Mouse (Mus musculus) embryonic facial prominence, embryonic 15.5 days (tissue): ENCODE measurements at regions not wholly inside any gene's neighbourhood (a gene's known extent, or its start where the extent isn't known, plus 50 kb on each side); places are given as distances from the start of the nearest gene placed in this dataset.
A peak's percentile ranks its signal among the peaks of the same experiment; 100 is the strongest.

Experiments used
- ATAC-seq: fragments of 200-750 bp; cut with Nextera tagmentation; 2 replicates; pipeline ENCODE4 v1.8.0; 2017; ENCODE audit warnings: low read depth, moderate TSS enrichment; ENCODE audit not compliant: insufficient number of reproducible peaks, low FRiP score, low TSS enrichment
- H3K27ac ChIP-seq: fragments of 300-500 bp; sonication (generic); replicated peaks from 2 replicates; pipeline ENCODE4 v1.5.1; 2015; ENCODE audit warnings: mild to moderate bottlenecking, inconsistent platforms
- H3K27me3 ChIP-seq: fragments of 300-500 bp; sonication (generic); 2 replicates; pipeline ENCODE4 v1.6.1; 2015; ENCODE audit warnings: inconsistent platforms
- H3K36me3 ChIP-seq: fragments of 300-500 bp; sonication (generic); 2 replicates; pipeline ENCODE4 v1.6.1; 2015; ENCODE audit warnings: mild to moderate bottlenecking, inconsistent platforms
- H3K4me1 ChIP-seq: fragments of 300-500 bp; sonication (generic); 2 replicates; pipeline ENCODE4 v1.6.1; 2015; ENCODE audit warnings: inconsistent platforms
- H3K4me2 ChIP-seq: fragments of 300-500 bp; sonication (generic); replicated peaks from 2 replicates; pipeline ENCODE4 v1.6.1; 2015; ENCODE audit warnings: mild to moderate bottlenecking, inconsistent platforms
- H3K4me3 ChIP-seq: fragments of 300-500 bp; sonication (generic); replicated peaks from 2 replicates; pipeline ENCODE4 v1.5.1; 2015; ENCODE audit warnings: mild to moderate bottlenecking, inconsistent platforms
- H3K9ac ChIP-seq: fragments of 300-500 bp; sonication (generic); 2 replicates; pipeline ENCODE4 v1.6.1; 2015; ENCODE audit warnings: inconsistent platforms
- H3K9me3 ChIP-seq: fragments of 300-500 bp; sonication (generic); replicated peaks from 2 replicates; pipeline ENCODE4 v1.6.1; 2016; ENCODE audit warnings: inconsistent platforms
- WGBS: fragments of 180-500 bp; shearing (Covaris S2); methylation state at CpG from one replicate; pipeline ENCODE4 v1.1.7; 2015; 5-methylcytosine and 5-hydroxymethylcytosine counted together

DNA sequence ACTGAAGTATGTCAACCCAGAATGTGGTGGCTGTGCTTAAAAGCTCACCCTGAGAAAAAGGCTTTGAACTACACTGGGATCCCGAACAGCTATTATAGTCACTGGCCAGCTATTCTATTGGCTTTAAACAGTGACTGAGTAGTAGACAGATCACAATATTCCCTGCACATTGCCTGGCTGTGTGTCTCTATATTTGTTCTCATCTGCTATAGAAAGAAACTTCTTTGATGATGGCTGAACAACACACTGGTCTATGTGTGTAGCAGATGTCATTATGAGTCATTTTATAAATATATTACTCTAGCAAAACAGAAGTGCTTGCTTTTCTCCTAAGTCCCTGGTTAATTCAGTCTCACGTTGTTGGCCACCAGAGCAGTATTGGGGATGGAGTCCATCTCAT is 152.1 kb upstream of the Slco6d1 start:
- Histone ChIP-seq H3K9ac (no peak overlapping the region), H3K27ac (no peak overlapping the region), H3K4me1 (no peaks in the 10 kb centered on the region), H3K9me3 (no peaks in the 10 kb centered on the region), H3K4me2 (no peak overlapping the region), H3K4me3 (no peak overlapping the region), H3K36me3 (no peaks in the 10 kb centered on the region), H3K27me3 (no peaks in the 10 kb centered on the region)
- ATAC-seq: no peak
- 74% methylated on average over 2 of the region's 2 CpGs for WGBS

DNA sequence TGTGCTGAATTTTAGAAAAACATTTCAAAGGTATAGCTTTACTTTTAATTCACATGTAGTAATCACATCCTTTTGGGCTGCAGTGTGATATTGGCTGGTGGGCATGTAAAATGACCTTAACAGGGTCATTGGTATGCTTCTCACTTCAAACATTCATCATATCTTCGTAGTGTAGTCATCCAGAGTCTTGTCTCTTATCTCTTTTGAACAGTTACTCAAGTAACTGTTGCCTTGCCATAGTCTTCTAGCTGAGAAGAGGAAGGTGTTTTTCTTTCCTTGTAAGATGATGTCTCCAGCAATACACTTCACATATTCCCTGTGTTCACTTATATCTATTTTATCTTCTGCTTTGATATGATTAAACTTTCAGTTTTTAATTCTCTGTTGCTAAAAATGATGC is 150.7 kb upstream of the Slco6d1 start:
- Histone ChIP-seq H3K4me1 (no peaks in the 10 kb centered on the region), H3K27me3 (no peaks in the 10 kb centered on the region), H3K36me3 (no peaks in the 10 kb centered on the region), H3K9me3 (no peaks in the 10 kb centered on the region), H3K4me2 (no peak overlapping the region), H3K27ac (no peak overlapping the region), H3K4me3 (no peak overlapping the region), H3K9ac (no peak overlapping the region)
- no peak for ATAC-seq
- WGBS: 78% methylated on average over 1 of the region's 1 CpGs

DNA sequence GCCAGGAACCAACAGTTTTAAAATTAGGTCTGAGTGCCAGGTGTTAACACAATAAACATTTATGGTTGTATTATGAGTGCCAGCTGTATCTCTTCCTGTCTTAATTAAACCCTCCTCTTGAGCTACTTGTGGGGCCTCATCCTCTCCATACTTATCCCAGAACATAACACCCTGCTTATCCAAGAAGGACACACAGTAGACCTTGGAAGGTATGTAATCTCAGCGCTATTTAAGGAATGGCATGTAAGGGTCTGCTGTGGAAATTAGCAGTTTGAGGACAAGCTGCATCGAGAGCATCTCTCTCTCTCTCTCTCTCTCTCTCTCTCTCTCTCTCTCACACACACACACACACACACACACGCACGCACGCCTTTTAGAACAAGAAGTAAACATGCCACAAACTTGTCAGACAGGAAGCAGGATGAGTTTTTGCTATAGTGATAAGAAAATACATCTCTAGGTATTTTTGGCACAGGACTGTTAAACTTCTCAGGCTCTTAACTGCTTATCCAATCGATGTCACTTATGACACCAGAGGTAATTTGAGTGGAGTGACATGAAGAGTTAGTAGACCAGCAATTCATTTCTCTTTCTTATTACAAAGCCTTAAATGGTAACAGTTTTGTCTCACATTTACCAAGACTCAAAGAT is 146.8 kb upstream of the Slco6d1 start:
- no peak for ATAC-seq
- H3K9me3 ChIP-seq: no peaks in the 10 kb centered on the region
- no peaks in the 10 kb centered on the region for H3K27me3 ChIP-seq
- no peak overlapping the region for H3K4me2 ChIP-seq
- H3K36me3 ChIP-seq: no peaks in the 10 kb centered on the region
- 77% methylated on average over 6 of the region's 6 CpGs for WGBS
- H3K4me3 ChIP-seq: no peak overlapping the region
- H3K4me1 ChIP-seq: no peaks in the 10 kb centered on the region
- no peak overlapping the region for H3K9ac ChIP-seq
- H3K27ac ChIP-seq: no peak overlapping the region

DNA sequence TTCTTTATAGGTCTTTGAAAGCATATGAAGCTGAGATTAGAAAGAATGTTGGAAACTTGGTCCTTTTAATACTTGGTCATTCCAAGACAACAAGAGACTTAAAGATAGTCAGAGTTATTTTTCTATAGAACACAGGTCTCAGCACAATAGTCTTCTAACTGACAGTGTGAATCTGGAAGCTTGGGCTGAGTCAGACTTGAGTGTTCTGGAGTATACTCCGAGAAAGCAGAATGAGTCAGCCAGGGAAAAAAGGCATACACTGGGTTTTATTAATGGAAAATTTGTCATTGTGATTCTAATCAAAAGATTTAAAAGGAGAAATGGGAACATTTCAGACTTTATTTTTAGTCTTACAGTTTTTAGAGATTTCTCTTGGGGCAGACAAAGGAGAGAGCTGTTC is 145.4 kb upstream of the Slco6d1 start:
- Histone ChIP-seq H3K9me3 (no peaks in the 10 kb centered on the region), H3K4me1 (no peaks in the 10 kb centered on the region), H3K27me3 (no peaks in the 10 kb centered on the region), H3K36me3 (no peaks in the 10 kb centered on the region), H3K27ac (no peak overlapping the region), H3K4me2 (no peak overlapping the region), H3K4me3 (no peak overlapping the region), H3K9ac (no peak overlapping the region)
- ATAC-seq: no peak
- 58% methylated on average over 1 of the region's 1 CpGs for WGBS

DNA sequence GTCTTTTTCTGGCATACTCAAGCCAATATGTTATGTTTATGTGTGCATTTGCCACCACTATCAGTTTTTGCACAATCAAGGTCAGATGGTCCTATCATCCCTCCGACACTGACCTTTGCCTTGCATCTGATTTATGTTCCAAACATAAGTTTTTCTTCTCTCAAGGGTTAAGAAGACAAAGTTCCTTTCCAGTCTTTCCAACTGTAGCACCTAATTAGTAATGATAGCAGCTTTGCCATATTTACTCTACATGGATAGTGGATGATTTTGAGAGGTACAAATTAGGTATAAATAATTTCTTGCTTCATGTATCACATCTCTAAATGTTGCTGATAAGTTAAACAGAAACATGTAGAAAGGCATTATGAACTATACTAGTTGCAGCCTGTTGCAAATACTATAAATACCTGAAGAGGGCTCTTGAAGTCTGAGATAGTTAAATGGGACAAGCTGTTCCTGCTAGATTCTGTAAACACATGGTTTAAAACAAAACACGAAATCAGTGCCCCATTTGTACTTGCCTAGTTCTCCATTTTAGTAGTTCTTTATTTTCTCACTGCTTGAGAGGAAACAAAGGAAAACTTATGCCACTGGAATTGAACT is 141.4 kb upstream of the Slco6d1 start:
- Histone ChIP-seq H3K27ac (no peak overlapping the region), H3K36me3 (no peaks in the 10 kb centered on the region), H3K9ac (no peak overlapping the region), H3K4me2 (no peak overlapping the region), H3K27me3 (no peaks in the 10 kb centered on the region), H3K4me3 (no peak overlapping the region), H3K4me1 (no peaks in the 10 kb centered on the region), H3K9me3 (no peaks in the 10 kb centered on the region)
- ATAC-seq: no peak
- 63% methylated on average over 2 of the region's 2 CpGs for WGBS

DNA sequence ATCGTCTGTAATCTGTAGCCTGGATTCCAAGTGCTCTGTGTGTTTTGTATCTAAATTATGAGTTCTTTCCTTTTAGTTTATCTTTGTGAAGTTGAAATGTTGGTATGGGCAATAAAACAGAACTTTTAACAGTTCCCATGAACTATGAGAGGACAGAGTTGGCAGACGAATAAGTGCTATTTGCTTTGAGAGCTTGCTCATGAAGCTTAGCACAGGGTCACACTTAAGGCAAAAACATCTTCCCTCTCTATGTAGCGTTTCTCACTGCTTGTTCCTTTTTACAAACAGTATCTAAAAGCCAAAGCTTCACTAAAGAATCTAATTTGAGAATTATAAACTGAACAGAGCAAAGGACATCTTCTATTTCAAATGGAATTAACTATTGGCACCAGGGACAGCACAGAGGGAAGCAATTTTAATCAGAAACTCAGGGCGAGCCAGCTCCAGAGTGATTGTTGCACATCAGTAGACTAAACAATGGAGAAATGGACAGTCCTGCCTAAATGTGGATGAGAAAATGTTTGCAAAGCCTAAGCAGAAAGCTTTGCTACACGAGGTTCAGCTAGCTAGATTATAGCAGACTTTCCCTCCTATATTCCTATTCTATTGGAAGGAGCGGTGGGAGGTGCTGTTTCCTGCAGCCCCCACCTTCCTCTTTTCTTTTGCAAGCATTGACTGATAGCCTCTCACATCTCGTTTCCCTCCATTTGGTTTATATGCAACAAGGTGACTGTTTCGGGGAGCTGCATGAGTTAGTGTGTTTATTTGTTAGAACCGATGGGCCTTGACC is 140.5 kb upstream of the Slco6d1 start:
- H3K9me3 ChIP-seq: no peaks in the 10 kb centered on the region
- H3K27me3 ChIP-seq: no peaks in the 10 kb centered on the region
- peak overlapping the region; percentile 28; the same call in 1 of the 2 replicates for H3K27ac ChIP-seq
- no peak overlapping the region for H3K4me2 ChIP-seq
- H3K36me3 ChIP-seq: no peaks in the 10 kb centered on the region
- H3K4me3 ChIP-seq: no peak overlapping the region
- H3K4me1 ChIP-seq: no peaks in the 10 kb centered on the region
- H3K9ac ChIP-seq: no peak overlapping the region
- WGBS: 64% methylated on average over 9 of the region's 9 CpGs
- ATAC-seq: no peak

DNA sequence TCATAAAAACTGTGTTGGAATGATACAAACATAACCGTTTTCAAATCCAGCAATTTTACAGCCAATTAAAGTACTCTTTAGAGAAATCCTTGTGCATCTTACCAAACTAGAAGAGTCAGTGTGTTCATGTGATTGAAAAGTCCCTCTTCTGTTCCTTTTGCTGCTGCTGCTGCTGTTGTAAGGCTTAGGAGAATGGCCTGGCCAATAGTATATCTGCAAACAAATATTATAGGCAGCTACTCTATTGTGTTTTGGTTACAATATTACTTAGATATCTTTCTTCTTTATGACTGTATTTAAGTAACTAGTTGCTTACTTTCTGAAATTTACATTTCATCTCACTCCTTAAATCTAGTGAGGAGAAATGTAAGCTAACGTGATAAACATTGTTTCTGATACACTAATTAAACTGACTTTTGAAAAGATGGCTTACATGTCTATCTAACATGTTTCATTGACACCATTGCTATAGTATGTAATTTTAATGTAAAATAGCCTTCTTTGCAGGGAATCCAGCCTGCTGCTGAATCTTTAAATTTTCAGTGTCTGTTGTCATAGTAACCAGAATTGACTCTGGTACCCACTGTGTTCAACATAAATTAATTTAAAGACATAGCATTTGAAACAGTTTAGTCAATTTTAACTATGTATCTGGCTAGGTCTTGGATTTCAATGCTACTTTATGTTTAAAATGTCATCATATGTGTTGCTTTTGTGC is 139.7 kb upstream of the Slco6d1 start:
- Histone ChIP-seq H3K4me1 (no peaks in the 10 kb centered on the region), H3K4me3 (no peak overlapping the region), H3K4me2 (no peak overlapping the region), H3K9ac (no peak overlapping the region), H3K36me3 (no peaks in the 10 kb centered on the region), H3K27me3 (no peaks in the 10 kb centered on the region), H3K27ac (peak overlapping the region; percentile 28; the same call in 1 of the 2 replicates), H3K9me3 (no peaks in the 10 kb centered on the region)
- no peak for ATAC-seq
- 66% methylated on average over 2 of the region's 2 CpGs for WGBS

DNA sequence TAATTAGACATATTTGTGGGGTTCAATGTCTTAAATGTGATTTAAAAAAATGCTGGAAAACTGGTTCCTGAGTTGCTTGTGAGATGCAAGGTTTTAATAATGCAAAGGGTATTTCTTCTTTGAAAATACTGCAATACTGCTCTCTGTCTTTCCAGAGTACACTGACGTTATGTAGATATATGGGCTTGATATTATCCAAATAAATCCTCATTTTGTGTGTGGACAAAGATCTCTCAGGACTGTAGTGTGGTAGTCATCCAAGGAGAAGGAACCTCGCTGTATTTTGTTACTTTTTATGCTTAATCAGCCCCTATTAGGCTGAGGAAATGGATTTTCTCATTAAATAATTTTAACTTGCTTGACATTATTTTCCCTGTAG is 139.2 kb upstream of the Slco6d1 start:
- Histone ChIP-seq H3K9ac (no peak overlapping the region), H3K4me1 (no peaks in the 10 kb centered on the region), H3K27me3 (no peaks in the 10 kb centered on the region), H3K27ac (no peak overlapping the region), H3K36me3 (no peaks in the 10 kb centered on the region), H3K4me3 (no peak overlapping the region), H3K9me3 (no peaks in the 10 kb centered on the region), H3K4me2 (no peak overlapping the region)
- WGBS: 62% methylated on average over 2 of the region's 2 CpGs
- ATAC-seq: no peak

DNA sequence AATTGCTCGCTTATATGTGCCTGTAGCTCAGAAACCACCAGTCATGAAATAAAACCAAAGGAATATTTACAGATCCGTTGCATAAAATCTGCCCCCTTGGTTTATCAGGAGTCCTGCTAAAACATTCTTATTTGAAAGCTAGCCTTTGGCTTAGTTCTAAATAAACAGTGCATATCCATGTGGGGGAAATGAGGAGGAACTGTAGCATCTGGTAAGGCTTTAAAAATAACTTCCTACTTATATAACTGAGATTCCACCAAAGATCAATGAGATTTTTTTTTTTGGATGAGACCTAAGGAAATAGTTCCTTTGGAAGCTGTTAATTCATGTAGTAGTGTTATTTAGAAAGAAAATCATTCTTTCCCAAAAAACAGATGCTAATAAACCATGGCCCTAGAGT is 117.8 kb upstream of the Slco6d1 start:
- H3K4me1 ChIP-seq: no peaks in the 10 kb centered on the region
- ATAC-seq: no peak
- no peak overlapping the region for H3K4me3 ChIP-seq
- H3K4me2 ChIP-seq: no peak overlapping the region
- H3K9me3 ChIP-seq: no peaks in the 10 kb centered on the region
- H3K36me3 ChIP-seq: no peaks in the 10 kb centered on the region
- H3K27ac ChIP-seq: no peak overlapping the region
- no peak overlapping the region for H3K9ac ChIP-seq
- WGBS: 79% methylated on average over 2 of the region's 2 CpGs
- no peaks in the 10 kb centered on the region for H3K27me3 ChIP-seq

DNA sequence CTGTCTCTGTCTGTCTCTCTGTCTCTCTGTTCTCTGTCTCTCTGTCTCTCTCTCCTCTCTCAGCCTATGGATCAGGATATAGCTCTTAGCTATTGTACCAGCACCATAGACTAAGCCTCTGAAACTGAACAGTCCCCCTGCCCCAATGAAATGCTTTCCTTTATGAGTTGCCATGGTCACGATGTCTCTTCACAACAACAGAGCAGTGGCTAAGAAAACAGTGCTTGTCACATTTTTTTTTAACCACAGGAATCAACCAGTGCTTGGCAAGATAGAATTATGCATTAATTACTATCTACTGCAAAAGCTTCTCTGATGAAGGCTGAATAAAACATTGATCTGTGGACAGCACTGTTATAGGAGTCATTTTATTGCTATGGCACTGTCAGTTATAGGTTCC is 114.6 kb upstream of the Slco6d1 start:
- no peak for ATAC-seq
- Histone ChIP-seq H3K4me3 (no peak overlapping the region), H3K4me1 (no peaks in the 10 kb centered on the region), H3K27me3 (no peaks in the 10 kb centered on the region), H3K27ac (no peak overlapping the region), H3K9ac (no peak overlapping the region), H3K36me3 (no peaks in the 10 kb centered on the region), H3K9me3 (no peaks in the 10 kb centered on the region), H3K4me2 (no peak overlapping the region)
- WGBS: 84% methylated on average over 1 of the region's 1 CpGs

DNA sequence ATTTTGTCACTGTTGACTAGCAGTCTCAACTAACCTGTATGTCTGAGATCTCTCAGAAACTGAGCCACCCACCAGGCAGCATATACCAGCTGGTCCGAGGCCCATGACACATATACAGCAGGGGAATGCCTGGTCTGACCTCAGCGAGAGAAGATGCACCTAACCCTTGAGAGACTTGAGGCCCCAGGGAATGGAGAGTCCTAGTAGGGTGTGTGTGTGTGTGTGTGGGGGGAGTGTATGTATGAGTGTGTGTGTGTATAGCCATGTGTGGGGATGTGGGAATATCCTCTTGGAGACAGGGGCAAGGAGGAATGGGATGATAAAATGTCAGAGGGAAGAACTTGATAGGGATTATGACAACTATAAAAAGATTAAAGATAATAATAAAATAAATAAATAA is 113.4 kb upstream of the Slco6d1 start:
- H3K9me3 ChIP-seq: no peaks in the 10 kb centered on the region
- H3K4me3 ChIP-seq: no peak overlapping the region
- H3K36me3 ChIP-seq: no peaks in the 10 kb centered on the region
- H3K4me2 ChIP-seq: no peak overlapping the region
- no peaks in the 10 kb centered on the region for H3K27me3 ChIP-seq
- ATAC-seq: no peak
- no peak overlapping the region for H3K9ac ChIP-seq
- H3K4me1 ChIP-seq: no peaks in the 10 kb centered on the region
- WGBS: 92% methylated on average over 2 of the region's 2 CpGs
- no peak overlapping the region for H3K27ac ChIP-seq
